Mouse (Mus musculus): ENCODE measurements around the gene Sit1. TPM values are rescaled to one million over a fixed set of nuclear protein-coding genes. Genes with fewer than 3 reads are reported as not detected.

The Sit1 gene
- 1.1 TPM in 1 of 2 replicates, not detected in the other for polyA plus RNA-seq (2011; ENCODE audit: insufficient read depth, insufficient read length, low replicate concordance, missing spikeins)

DNA sequence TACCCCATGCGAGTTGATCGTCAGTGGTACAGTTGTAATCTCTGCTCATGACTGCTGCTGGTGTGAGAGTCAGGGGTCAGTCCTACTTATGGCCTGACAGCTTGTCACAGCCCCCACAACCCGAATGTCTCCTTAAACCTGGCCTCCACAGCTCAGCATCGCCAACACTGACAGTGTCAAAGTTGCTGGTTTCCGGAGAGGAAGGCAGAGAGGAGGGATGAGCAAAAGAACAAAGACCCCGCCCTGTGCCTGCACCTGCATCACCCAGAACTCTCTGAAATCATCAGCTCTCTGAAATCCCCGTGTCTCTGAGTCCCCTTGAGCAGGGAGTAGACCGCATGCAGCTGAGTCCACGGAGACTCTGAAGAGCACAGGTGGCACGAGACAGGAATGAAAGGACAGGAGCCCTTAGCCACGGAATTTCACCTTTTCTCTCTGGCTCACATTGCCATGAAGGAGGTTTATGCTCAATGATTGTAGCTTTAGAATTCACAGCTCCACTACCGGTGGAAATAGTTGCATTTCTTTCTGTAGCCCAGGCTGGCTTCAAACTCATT is at the start of gene Sit1:
Gene Sit1 (minus strand): TSS at position 200 of the 557 bp plus-strand sequence.
- TF ChIP-seq POLR2A (IDR thresholded peaks at IDR 0.05; ENCODE audit: borderline replicate concordance, control insufficient read depth, low read depth, low read length) (no peak), CTCF (IDR thresholded peaks at IDR 0.05; ENCODE audit: control insufficient read depth, insufficient read depth, low read length) (no peak)

DNA sequence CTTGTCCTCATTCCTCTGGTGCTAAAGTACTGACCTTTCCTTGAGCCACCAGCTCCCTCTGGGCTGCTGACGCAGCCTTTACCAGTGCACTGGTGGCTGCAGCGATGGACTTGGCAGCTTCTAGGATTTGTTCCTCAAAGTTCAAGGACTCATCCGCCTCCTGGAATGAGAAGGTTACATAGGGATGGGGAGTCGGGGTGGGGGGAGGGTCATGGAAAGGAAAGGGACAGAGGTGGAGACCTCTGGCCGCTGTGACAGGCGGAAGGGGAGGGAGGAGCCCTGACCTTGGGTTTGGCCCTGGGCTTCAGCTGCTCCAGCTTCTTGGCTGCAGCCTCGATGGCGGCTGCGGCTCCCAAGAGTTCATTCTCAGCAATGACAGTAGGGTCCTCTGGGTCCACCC is 49.7 kb upstream of the Sit1 start:
- no peak overlapping the region for H3K4me3 ChIP-seq (replicated peaks; ENCODE audit: control insufficient read depth, low read depth, low read length)
- H3K4me1 ChIP-seq (ENCODE audit: control insufficient read depth, insufficient read depth, low read length), result no peaks in the 10 kb centered on the region
- no peak overlapping the region for H3K27ac ChIP-seq (ENCODE audit: control insufficient read depth, insufficient read depth, low read depth, low read length, poor library complexity)
- TF ChIP-seq CTCF (IDR thresholded peaks at IDR 0.05; ENCODE audit: control insufficient read depth, insufficient read depth, low read length) (no peak), POLR2A (IDR thresholded peaks at IDR 0.05; ENCODE audit: borderline replicate concordance, control insufficient read depth, low read depth, low read length) (no peak)
- WGBS, result 94% methylated on average over 9 of the region's 9 CpGs

More for the DNA sequence above, at the start of gene Sit1:
- H3K4me1 ChIP-seq (ENCODE audit: control insufficient read depth, insufficient read depth, low read length), result no peaks in the 10 kb centered on the region; the same call in 1 of the 2 replicates
- H3K27ac ChIP-seq (ENCODE audit: control insufficient read depth, insufficient read depth, low read depth, low read length, poor library complexity), result peak within 1 kb of the TSS; percentile 23; the same call in 1 of the 2 replicates
- WGBS, result 68% methylated on average over 12 of the region's 12 CpGs
- H3K4me3 ChIP-seq (replicated peaks; ENCODE audit: control insufficient read depth, low read depth, low read length), result peak within 1 kb of the TSS; percentile 47

DNA sequence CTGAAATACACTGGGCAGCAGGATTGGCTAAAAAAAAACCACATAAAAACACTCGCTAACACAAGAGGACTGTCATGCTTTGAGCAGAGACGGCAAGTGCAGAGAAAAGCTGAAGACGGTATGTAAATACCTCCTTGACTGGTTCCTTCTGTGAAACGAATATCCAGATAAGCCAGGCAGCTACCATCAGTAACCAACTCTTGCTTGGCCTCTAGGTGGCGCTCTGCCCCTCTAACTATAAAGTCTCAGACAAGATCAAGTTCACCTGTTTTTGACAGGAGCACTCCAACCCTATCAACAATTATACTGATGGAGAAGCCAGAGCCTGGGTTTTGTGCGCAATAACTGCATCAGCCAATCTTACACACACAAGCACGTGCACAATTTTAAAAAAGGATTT is 47.0 kb upstream of the Sit1 start:
- no peaks in the 10 kb centered on the region for H3K4me1 ChIP-seq (ENCODE audit: control insufficient read depth, insufficient read depth, low read length)
- H3K4me3 ChIP-seq (replicated peaks; ENCODE audit: control insufficient read depth, low read depth, low read length), result no peak overlapping the region
- 15% methylated on average over 7 of the region's 7 CpGs for WGBS
- H3K27ac ChIP-seq (ENCODE audit: control insufficient read depth, insufficient read depth, low read depth, low read length, poor library complexity), result no peak overlapping the region
- TF ChIP-seq CTCF (IDR thresholded peaks at IDR 0.05; ENCODE audit: control insufficient read depth, insufficient read depth, low read length) (peak; percentile 79), POLR2A (IDR thresholded peaks at IDR 0.05; ENCODE audit: borderline replicate concordance, control insufficient read depth, low read depth, low read length) (no peak)

DNA sequence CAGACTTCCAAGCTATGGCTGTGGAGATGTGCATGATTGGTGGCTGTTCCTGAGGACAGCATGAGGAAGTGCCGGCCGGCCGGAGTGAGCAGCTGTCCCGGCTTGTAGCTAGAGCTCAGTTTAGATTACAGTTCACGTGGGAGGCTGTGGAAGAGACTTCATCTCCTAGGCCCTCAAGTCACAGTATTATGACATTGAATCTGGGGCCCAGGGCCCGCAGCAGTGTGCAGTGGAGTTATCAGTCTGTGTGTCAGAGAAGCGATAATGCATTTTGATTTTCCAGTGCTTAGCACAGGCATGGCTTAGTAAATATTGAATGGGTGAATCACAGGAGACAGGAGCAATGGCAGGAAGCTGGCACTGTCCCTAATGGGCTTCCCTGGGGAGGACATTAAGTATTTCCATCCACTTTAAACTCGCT is 46.6 kb upstream of the Sit1 start:
- Histone ChIP-seq H3K4me1 (ENCODE audit: control insufficient read depth, insufficient read depth, low read length) (no peaks in the 10 kb centered on the region), H3K27ac (ENCODE audit: control insufficient read depth, insufficient read depth, low read depth, low read length, poor library complexity) (no peak overlapping the region), H3K4me3 (replicated peaks; ENCODE audit: control insufficient read depth, low read depth, low read length) (no peak overlapping the region)
- TF ChIP-seq POLR2A (IDR thresholded peaks at IDR 0.05; ENCODE audit: borderline replicate concordance, control insufficient read depth, low read depth, low read length) (no peak), CTCF (IDR thresholded peaks at IDR 0.05; ENCODE audit: control insufficient read depth, insufficient read depth, low read length) (no peak)
- 60% methylated on average over 8 of the region's 8 CpGs for WGBS

DNA sequence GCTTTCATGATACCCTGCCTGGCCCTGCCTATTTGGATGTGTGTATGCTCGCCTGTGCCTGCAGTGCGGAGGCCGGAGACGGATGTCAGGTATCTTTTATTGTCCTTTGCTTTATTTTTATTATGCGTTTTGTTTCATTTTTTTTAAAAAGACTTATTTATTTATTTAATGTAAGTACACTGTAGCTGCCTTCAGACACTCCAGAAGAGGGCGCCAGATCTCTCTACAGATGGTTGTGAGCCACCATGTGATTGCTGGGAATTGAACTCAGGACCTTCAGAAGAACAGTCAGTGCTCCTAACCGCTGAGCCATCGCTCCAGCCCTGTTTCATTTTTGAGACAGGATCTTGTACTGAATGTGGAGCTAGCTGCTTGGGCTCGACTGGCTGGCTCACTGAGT is 45.0 kb upstream of the Sit1 start:
- Histone ChIP-seq H3K27ac (ENCODE audit: control insufficient read depth, insufficient read depth, low read depth, low read length, poor library complexity) (no peak overlapping the region), H3K4me1 (ENCODE audit: control insufficient read depth, insufficient read depth, low read length) (no peaks in the 10 kb centered on the region), H3K4me3 (replicated peaks; ENCODE audit: control insufficient read depth, low read depth, low read length) (no peak overlapping the region)
- 86% methylated on average over 9 of the region's 9 CpGs for WGBS
- TF ChIP-seq CTCF (IDR thresholded peaks at IDR 0.05; ENCODE audit: control insufficient read depth, insufficient read depth, low read length) (no peak), POLR2A (IDR thresholded peaks at IDR 0.05; ENCODE audit: borderline replicate concordance, control insufficient read depth, low read depth, low read length) (no peak)

DNA sequence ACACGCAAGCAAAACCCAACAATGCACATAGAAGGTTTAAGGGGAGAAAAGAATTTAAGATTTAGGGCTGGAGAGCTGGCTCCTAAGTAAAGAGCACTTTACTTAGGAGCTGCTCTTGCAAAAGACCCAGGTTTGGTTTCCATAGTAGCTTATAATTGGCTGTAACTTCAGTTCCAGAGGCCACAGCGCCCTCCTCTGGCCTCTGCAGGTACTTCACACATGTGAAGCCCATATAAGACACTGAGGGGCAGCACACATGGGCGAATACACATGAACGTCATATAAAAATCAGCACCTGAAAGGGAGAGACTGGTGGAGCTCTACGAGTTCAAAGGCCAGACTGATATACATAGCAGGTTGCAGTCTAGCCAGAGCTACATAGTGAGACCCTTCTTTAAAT is 44.3 kb upstream of the Sit1 start:
- 70% methylated on average over 5 of the region's 5 CpGs for WGBS
- H3K4me1 ChIP-seq (ENCODE audit: control insufficient read depth, insufficient read depth, low read length), result no peaks in the 10 kb centered on the region
- H3K27ac ChIP-seq (ENCODE audit: control insufficient read depth, insufficient read depth, low read depth, low read length, poor library complexity), result no peak overlapping the region
- no peak overlapping the region for H3K4me3 ChIP-seq (replicated peaks; ENCODE audit: control insufficient read depth, low read depth, low read length)
- TF ChIP-seq CTCF (IDR thresholded peaks at IDR 0.05; ENCODE audit: control insufficient read depth, insufficient read depth, low read length) (peak; percentile 39), POLR2A (IDR thresholded peaks at IDR 0.05; ENCODE audit: borderline replicate concordance, control insufficient read depth, low read depth, low read length) (no peak)

DNA sequence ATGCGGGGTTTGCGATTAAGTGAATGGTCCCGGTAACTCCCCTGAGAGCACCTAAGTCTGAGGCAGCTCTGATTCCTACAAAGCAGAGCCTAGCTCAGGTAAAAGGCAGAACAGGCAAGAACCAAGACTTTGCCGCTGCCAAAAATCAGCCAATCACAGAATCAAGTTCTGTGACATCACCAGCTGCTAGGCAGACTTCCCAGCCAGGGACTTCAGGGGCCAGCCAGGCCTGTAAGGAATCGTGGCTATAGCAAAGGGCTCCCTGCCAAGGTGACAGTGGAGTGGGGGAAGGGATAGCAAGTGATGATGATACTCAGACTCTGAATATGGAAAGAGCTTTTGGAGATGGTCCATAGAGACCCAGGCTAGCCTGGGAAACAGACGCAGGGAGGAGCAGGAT is 36.4 kb upstream of the Sit1 start:
- no peak for TF ChIP-seq CTCF (IDR thresholded peaks at IDR 0.05; ENCODE audit: control insufficient read depth, insufficient read depth, low read length)
- no peak for TF ChIP-seq POLR2A (IDR thresholded peaks at IDR 0.05; ENCODE audit: borderline replicate concordance, control insufficient read depth, low read depth, low read length)
- no peak overlapping the region for H3K4me3 ChIP-seq (replicated peaks; ENCODE audit: control insufficient read depth, low read depth, low read length)
- no peaks in the 10 kb centered on the region for H3K4me1 ChIP-seq (ENCODE audit: control insufficient read depth, insufficient read depth, low read length)
- no peak overlapping the region for H3K27ac ChIP-seq (ENCODE audit: control insufficient read depth, insufficient read depth, low read depth, low read length, poor library complexity)
- WGBS, result 28% methylated on average over 6 of the region's 6 CpGs

DNA sequence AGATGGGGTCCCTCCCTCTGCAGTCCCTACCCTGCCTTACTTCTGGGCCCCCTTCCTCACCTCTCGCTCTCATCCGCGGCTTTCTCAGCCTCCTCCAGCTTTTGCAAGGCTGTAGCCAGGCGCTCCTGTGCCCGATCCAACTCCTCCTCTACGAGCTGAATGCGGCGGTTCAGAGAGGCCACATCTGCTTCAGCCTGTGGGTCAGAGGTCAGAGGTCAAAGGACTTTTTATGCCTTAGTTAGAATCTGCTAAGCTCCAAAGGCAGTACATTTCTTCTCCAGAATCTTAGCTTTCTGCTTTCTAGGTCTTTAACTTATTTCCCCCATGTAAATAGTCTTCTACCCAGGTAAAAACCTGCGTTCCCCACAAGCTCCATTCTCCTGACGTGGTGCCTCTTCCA is 36.0 kb upstream of the Sit1 start:
- Histone ChIP-seq H3K4me3 (replicated peaks; ENCODE audit: control insufficient read depth, low read depth, low read length) (no peak overlapping the region), H3K4me1 (ENCODE audit: control insufficient read depth, insufficient read depth, low read length) (no peaks in the 10 kb centered on the region), H3K27ac (ENCODE audit: control insufficient read depth, insufficient read depth, low read depth, low read length, poor library complexity) (no peak overlapping the region)
- TF ChIP-seq POLR2A (IDR thresholded peaks at IDR 0.05; ENCODE audit: borderline replicate concordance, control insufficient read depth, low read depth, low read length), result no peak
- no peak for TF ChIP-seq CTCF (IDR thresholded peaks at IDR 0.05; ENCODE audit: control insufficient read depth, insufficient read depth, low read length)
- 84% methylated on average over 10 of the region's 10 CpGs for WGBS
